Mouse (Mus musculus): Measurements from ENCODE around the gene B3galt2. TPM values are rescaled to one million over a fixed set of nuclear protein-coding genes. Genes with fewer than 3 reads are reported as not detected.
"Not testable (repeated sequence)": the region's sequence is repeated elsewhere in the genome, so short reads cannot be mapped to it uniquely, and the experiment has no call there.

B3galt2 gene
- total RNA-seq (2015; ENCODE audit: low replicate concordance) (not detected in 2 replicates), total RNA-seq (2017; ENCODE audit: low replicate concordance) (0.23 and 0.64 TPM in 2 replicates)

GRCm38 (mm10) chr1:143640650-143641407, at the start of gene B3galt2:
TSS of gene B3galt2 (plus strand) at chr1:143640664.
- no peak for ATAC-seq (replicated peaks; ENCODE audit: low FRiP score, poor library complexity, severe bottlenecking)

- no peak for ATAC-seq (replicated peaks; ENCODE audit: low FRiP score, poor library complexity, severe bottlenecking)
Measured at GRCm38 (mm10) chr1:143596864-143597263, 43.6 kb upstream of the B3galt2 start.

- ATAC-seq (replicated peaks; ENCODE audit: low FRiP score, poor library complexity, severe bottlenecking), result no peak
Measured at GRCm38 (mm10) chr1:143608911-143609310, 31.6 kb upstream of the B3galt2 start.

- ATAC-seq (replicated peaks; ENCODE audit: low FRiP score, poor library complexity, severe bottlenecking), result no peak
Measured at GRCm38 (mm10) chr1:143612901-143613300, 27.6 kb upstream of the B3galt2 start.

GRCm38 (mm10) chr1:143619760-143620159, 20.7 kb upstream of the B3galt2 start:
- ATAC-seq (replicated peaks; ENCODE audit: low FRiP score, poor library complexity, severe bottlenecking), result no peak

GRCm38 (mm10) chr1:143621930-143622329, 18.5 kb upstream of the B3galt2 start:
- ATAC-seq (replicated peaks; ENCODE audit: low FRiP score, poor library complexity, severe bottlenecking), result no peak

DNA sequence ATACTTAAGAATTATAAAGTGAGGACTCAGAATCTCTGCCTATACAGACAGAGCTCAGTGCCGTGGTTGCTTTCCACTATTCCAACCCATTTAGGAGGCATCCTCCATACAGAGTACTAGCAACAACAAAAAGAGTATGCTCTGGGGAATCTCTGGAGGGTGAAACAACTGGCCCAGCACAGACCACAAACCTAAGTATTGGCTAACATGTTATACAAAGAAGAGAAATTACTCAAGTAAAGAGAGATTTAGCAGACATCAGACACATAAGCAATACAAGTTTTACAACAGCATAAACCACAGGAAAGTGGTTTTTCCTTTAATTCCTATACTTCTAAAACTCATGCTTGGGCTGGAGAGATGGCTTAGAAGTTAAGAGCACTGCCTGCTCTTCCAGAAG, 17.8 kb upstream of the B3galt2 start:
- ATAC-seq (replicated peaks; ENCODE audit: low FRiP score, poor library complexity, severe bottlenecking), result no peak

- ATAC-seq (replicated peaks; ENCODE audit: low FRiP score, poor library complexity, severe bottlenecking), result no peak
Measured at GRCm38 (mm10) chr1:143631337-143631736, 9.1 kb upstream of the B3galt2 start.

GRCm38 (mm10) chr1:143632361-143632760, 8.1 kb upstream of the B3galt2 start:
- no peak for ATAC-seq (replicated peaks; ENCODE audit: low FRiP score, poor library complexity, severe bottlenecking)

DNA sequence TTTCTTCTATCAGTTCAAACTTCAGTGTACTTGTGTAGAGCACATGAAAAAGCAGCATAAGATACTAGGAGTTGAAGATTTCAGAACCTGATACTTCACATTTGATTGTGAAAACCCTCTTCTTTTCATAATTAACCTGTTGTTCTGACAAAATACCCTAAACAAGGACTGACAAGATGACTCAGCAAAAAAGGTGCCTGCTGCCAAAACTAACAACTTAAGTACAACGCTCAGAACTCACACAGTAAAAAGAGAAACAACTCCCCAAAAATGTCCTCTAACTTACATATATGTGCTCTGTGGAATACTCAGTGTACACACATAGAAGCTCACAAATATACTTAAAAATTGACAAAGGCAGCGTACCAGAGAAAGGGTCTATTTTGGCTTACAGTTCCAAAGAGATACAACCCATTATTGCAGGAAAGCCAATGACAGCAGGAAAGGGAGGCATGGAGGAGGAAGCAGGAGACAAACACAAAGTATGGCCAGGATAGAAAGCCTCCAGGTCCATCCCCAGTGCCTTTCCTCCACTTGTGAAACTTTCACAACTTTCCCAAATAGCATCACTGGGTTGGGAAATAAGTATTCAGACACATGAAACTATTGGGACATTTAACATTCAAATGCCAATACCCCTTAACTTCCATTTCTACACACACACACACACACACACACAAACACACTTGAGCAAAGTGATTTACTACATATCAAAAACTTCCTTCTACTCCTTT, 7.4 kb upstream of the B3galt2 start:
- no peak for ATAC-seq (replicated peaks; ENCODE audit: low FRiP score, poor library complexity, severe bottlenecking)

DNA sequence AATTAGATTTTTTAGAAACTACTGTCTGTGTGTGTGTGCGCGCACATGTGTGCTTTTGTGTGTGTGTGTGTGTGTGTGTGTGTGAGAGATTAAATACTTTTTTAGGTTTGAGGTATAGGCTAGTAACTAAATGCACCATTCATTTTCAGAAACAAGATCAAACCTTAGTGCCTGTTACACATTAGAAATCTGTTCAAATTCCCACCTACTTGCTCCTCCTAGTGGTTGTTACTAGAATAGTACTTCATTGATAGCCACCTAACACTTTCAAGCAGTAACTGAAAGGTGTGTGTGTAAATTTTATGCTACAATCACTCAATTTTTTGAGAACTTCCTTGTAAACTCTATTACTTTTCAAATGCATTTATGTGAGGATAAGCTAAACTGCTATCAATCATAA, 3.8 kb downstream of the B3galt2 start:
- 0 out of 2 replicates have a peak, but pooled peaks have one; percentile 49 for ATAC-seq (replicated peaks; ENCODE audit: low FRiP score, poor library complexity, severe bottlenecking)

- ATAC-seq (replicated peaks; ENCODE audit: low FRiP score, poor library complexity, severe bottlenecking), result no peak
Measured at GRCm38 (mm10) chr1:143645386-143645785, 4.9 kb downstream of the B3galt2 start.

- no peak for ATAC-seq (replicated peaks; ENCODE audit: low FRiP score, poor library complexity, severe bottlenecking)
Measured at GRCm38 (mm10) chr1:143646219-143646618, 5.8 kb downstream of the B3galt2 start.

GRCm38 (mm10) chr1:143650317-143650716, 9.9 kb downstream of the B3galt2 start:
- no peak for ATAC-seq (replicated peaks; ENCODE audit: low FRiP score, poor library complexity, severe bottlenecking)

DNA sequence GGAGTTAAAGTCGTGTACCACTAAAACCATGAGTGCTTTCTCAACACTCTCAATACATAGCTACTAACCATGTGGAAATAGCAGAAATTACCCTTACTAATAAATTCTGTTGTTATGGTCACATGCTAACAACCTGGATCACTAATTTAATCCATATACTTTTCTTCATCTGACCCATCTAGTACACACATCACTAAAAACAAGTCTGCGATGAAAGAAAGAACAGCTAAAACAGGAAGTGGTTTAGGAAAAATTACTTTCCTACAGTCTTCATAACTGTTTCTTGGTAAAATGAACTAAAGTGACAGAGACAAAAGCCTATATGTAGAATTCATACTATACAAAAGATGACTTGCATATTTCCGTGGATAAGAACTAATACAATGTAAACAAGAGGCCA, 13.2 kb downstream of the B3galt2 start:
- ATAC-seq (replicated peaks; ENCODE audit: low FRiP score, poor library complexity, severe bottlenecking), result no peak

DNA sequence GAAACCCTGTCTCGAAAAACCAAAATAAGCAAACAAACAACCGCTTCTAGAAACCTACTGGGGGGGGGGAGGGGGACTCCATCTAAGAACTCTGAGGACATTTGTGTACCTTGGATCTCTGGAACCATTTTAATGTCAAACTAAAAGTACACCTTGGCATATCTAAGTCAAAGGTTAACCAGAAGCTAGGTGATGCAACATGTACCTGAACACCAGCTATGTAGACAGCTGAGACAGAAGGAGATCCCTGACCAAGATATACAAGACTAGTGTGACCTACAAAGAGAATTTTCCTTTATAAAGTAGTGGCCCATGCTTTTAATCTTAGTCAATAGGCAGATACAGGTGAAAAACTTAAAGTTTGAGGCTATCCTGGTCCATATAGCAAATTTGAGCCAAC, 22.7 kb downstream of the B3galt2 start:
- no peak for ATAC-seq (replicated peaks; ENCODE audit: low FRiP score, poor library complexity, severe bottlenecking)

DNA sequence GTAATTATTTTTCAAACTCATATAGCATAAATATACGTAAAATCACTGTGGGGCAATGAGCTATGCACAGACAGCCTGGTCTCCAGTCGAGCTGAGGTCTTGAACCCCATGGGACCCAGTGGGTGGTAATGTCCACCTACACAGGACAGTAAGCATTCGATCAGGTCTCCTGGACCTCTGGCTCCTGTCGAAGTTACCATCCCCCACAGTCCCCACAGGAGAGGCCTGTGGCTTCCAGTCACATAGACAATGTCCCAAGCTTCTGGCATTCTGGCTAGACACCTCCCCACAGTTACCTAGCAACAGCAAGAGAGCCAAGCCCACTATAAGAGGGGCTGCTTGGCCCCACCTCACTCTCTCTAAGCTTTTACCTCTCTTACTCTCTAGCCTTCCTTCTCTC, 24.3 kb downstream of the B3galt2 start:
- ATAC-seq (replicated peaks; ENCODE audit: low FRiP score, poor library complexity, severe bottlenecking), result not testable (repeated sequence)

DNA sequence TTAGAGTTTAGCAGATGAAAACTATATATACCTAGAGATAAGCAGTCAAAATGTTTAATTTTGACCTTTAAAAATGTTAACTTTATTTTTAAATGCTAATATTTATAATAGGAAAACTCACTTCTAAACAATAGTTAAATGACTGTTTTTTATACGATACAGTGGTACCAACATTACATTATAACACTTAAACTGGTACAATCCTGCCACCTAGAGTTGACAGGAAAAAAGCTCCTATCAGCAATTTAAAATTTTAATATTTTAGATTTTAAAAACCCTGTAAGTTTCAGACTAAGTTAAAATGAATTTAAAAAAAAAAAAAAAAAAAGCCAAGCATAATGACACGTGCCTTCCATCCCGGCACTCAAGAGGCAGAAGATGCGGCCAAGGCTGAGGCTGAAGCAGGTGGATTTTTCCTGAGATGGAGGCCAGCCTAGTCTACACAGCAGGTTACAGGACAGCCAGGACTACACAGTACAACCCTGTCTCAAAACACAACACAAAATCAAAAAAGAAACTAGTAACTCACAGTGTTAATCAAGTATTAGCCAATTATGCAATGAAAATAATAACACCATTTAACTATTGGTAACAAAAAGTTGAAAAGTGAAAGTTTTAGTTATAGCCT, 35.4 kb downstream of the B3galt2 start:
- ATAC-seq (replicated peaks; ENCODE audit: low FRiP score, poor library complexity, severe bottlenecking), result no peak

- no peak for ATAC-seq (replicated peaks; ENCODE audit: low FRiP score, poor library complexity, severe bottlenecking)
Measured at GRCm38 (mm10) chr1:143681108-143681507, 40.6 kb downstream of the B3galt2 start.

DNA sequence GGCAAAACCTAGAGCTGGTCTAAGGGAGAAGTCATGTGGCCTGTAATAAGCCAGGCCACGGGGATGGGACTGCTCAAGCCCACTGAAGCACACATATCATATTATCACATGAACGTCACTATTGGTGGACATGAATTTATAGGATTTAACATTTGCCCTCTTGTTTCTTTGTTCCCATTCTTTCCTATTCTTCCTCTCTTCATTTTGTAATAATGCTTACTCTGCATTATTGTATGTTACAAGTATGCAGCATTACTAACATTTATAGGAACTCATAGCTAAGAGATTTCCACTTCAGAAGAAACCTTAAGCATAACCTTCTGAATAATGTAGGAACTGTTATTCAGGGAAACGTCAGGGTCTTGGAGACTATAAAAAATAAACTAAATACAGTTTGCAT, 44.4 kb downstream of the B3galt2 start:
- no peak for ATAC-seq (replicated peaks; ENCODE audit: low FRiP score, poor library complexity, severe bottlenecking)

GRCm38 (mm10) chr1:143701736-143702135, 61.3 kb downstream of the B3galt2 start:
- no peak for ATAC-seq (replicated peaks; ENCODE audit: low FRiP score, poor library complexity, severe bottlenecking)

Measured in erythroid progenitor cell, adult 5-6 weeks (primary cell).